Mouse (Mus musculus) CH12.LX (cell line): ENCODE data around the gene Espl1. TPM values are rescaled to one million over a fixed set of nuclear protein-coding genes. Genes with fewer than 3 reads are reported as not detected.

ENCODE experiments used
- DNase-seq: peaks from one replicate; pipeline ENCODE4 v3.0.0-alpha.2; 2013; ENCODE audit errors: extremely low read depth
- H3K27ac ChIP-seq: 2 replicates; pipeline ENCODE4 v1.5.1; 2012; ENCODE audit warnings: low read depth, mild to moderate bottlenecking, control low read depth, moderate library complexity; ENCODE audit not compliant: insufficient read depth
- H3K27me3 ChIP-seq: replicated peaks from 2 replicates; pipeline ENCODE3; 2012; ENCODE audit warnings: inconsistent platforms
- H3K36me3 ChIP-seq, 2 experiments: replicated peaks in 1 of 2; 2 replicates each; pipeline versions ENCODE3 to v1.6.1; 2012; ENCODE audit warnings: inconsistent platforms in 1 of 2, low read length in 1 of 2, mild to moderate bottlenecking in 1 of 2, mixed read lengths in 1 of 2, moderate library complexity in 1 of 2; ENCODE audit not compliant: control insufficient read depth in 1 of 2, insufficient read depth in 1 of 2
- H3K4me1 ChIP-seq, 2 experiments: 2 replicates each; pipeline ENCODE4 v1.6.1; 2012; ENCODE audit warnings: inconsistent platforms in 1 of 2, moderate library complexity in 1 of 2; ENCODE audit not compliant: insufficient read depth in 2 of 2, control insufficient read depth in 1 of 2
- H3K4me2 ChIP-seq: 2 replicates; pipeline ENCODE4 v1.6.1; 2012; ENCODE audit warnings: low read depth, mild to moderate bottlenecking, control low read depth; ENCODE audit not compliant: poor library complexity, insufficient read depth, severe bottlenecking
- H3K4me3 ChIP-seq, 3 experiments: fragments of 150-350 bp in 1 of 3; sonication (generic) in 1 of 3; replicated peaks in 1 of 3; 2 replicates each; pipeline versions ENCODE3 to v1.5.1; 2011 to 2012; ENCODE audit warnings: low read depth in 2 of 3, low read length in 2 of 3, mild to moderate bottlenecking in 2 of 3, moderate library complexity in 2 of 3, control low read depth in 1 of 3, improper control_type of control experiment in 1 of 3, inconsistent platforms in 1 of 3, mixed read lengths in 1 of 3; ENCODE audit not compliant: poor library complexity in 1 of 3
- H3K79me2 ChIP-seq: replicated peaks from 2 replicates; pipeline ENCODE4 v1.6.1; 2012; ENCODE audit warnings: mild to moderate bottlenecking, moderate library complexity; ENCODE audit not compliant: control insufficient read depth, poor library complexity, insufficient read depth, severe bottlenecking; ENCODE audit errors: extremely low read depth
- H3K9ac ChIP-seq: 2 replicates; pipeline ENCODE4 v1.6.1; 2012; ENCODE audit warnings: low read depth, mild to moderate bottlenecking, control low read depth, moderate library complexity; ENCODE audit not compliant: insufficient read depth
- H3K9me3 ChIP-seq: replicated peaks from 2 replicates; pipeline ENCODE3; 2012; ENCODE audit warnings: low read length, inconsistent platforms, mixed read lengths
- BHLHE40 ChIP-seq: IDR thresholded peaks from 2 replicates; pipeline ENCODE4 v1.6.1; 2011; ENCODE audit warnings: mild to moderate bottlenecking, low read depth, low read length, improper control_type of control experiment
- CHD2 ChIP-seq: IDR thresholded peaks from 2 replicates; pipeline ENCODE4 v1.6.1; 2011; ENCODE audit warnings: low read length, improper control_type of control experiment
- CTCF ChIP-seq, 2 experiments: IDR thresholded peaks in 1 of 2; conservative IDR thresholded peaks in 1 of 2; 2 replicates each; pipeline ENCODE4 v1.5.1; 2011 to 2012; ENCODE audit warnings: low read depth in 2 of 2, low read length in 2 of 2, improper control_type of control experiment in 1 of 2, inconsistent platforms in 1 of 2, mild to moderate bottlenecking in 1 of 2, moderate library complexity in 1 of 2
- HCFC1 ChIP-seq: IDR thresholded peaks from 2 replicates; pipeline ENCODE4 v1.6.1; 2012; ENCODE audit warnings: low read depth, mild to moderate bottlenecking, inconsistent platforms, low read length, improper control_type of control experiment
- IRF4 ChIP-seq: IDR thresholded peaks from 2 replicates; pipeline ENCODE4 v1.6.1; 2014; ENCODE audit warnings: low read depth, mild to moderate bottlenecking, inconsistent platforms, low read length, improper control_type of control experiment
- KAT2A ChIP-seq: IDR thresholded peaks from 2 replicates; pipeline ENCODE4 v1.6.1; 2012; ENCODE audit warnings: low read length, improper control_type of control experiment, inconsistent platforms; ENCODE audit not compliant: insufficient replicate concordance
- NELFE ChIP-seq: IDR thresholded peaks from 2 replicates; pipeline ENCODE4 v1.6.1; 2011; ENCODE audit warnings: low read depth, low read length, improper control_type of control experiment
- RAD21 ChIP-seq: IDR thresholded peaks from 2 replicates; pipeline ENCODE4 v1.6.1; 2011; ENCODE audit warnings: low read depth, mild to moderate bottlenecking, low read length, improper control_type of control experiment, moderate library complexity
- TCF12 ChIP-seq: IDR thresholded peaks from 2 replicates; pipeline ENCODE4 v1.6.1; 2014; ENCODE audit warnings: low read depth, mild to moderate bottlenecking, inconsistent platforms, low read length, improper control_type of control experiment
- UBTF ChIP-seq: IDR thresholded peaks from 2 replicates; pipeline ENCODE4 v1.6.1; 2012; ENCODE audit warnings: low read depth, mild to moderate bottlenecking, inconsistent platforms, low read length, improper control_type of control experiment, moderate library complexity
- USF1 ChIP-seq: IDR thresholded peaks from 2 replicates; pipeline ENCODE4 v1.6.1; 2014; ENCODE audit warnings: low read depth, mild to moderate bottlenecking, inconsistent platforms, low read length, improper control_type of control experiment
- ZKSCAN1 ChIP-seq: IDR thresholded peaks from 2 replicates; pipeline ENCODE4 v1.6.1; 2012; ENCODE audit warnings: low read depth, inconsistent platforms, low read length, improper control_type of control experiment, borderline replicate concordance
- dilution Hi-C: fragments of 300-500 bp; cut with MboI; formaldehyde crosslinking; loops from 2 replicates; pipeline ENCODE4 v1.14.3; 2020; ENCODE audit warnings: low sequenced_read_pairs; ENCODE audit not compliant: extremely low pct_unique_long_range_greater_than_20kb, extremely low pct_ligation_motif_present
- in situ Hi-C: fragments of 300-500 bp; cut with MboI; formaldehyde crosslinking; loops from 3 replicates; pipeline ENCODE4 v1.14.3; 2019; ENCODE audit warnings: low sequenced_read_pairs, low pct_ligation_motif_present, low pct_unique_long_range_greater_than_20kb, mixed read lengths
- polyA plus RNA-seq: library from polyadenylated mRNA; unstranded; fragments of >175 nt; gene quantifications from 2 replicates; pipeline ENCODE4 v1.2.1, GENCODE M21; 2012; ENCODE audit warnings: low read depth; ENCODE audit not compliant: insufficient read length
- total RNA-seq, 2 experiments: library from RNA; depleted of rRNA; stranded (reverse); fragments of 300-350 nt in 1 of 2; fragments of >200 nt in 1 of 2; gene quantifications; 2 replicates each; pipeline ENCODE4 v1.2.3; 2012 to 2014

Gene Espl1
- total and polyA plus RNA-seq, 3 experiments = 41.3 to 80.7 (median 51.0) TPM

DNA sequence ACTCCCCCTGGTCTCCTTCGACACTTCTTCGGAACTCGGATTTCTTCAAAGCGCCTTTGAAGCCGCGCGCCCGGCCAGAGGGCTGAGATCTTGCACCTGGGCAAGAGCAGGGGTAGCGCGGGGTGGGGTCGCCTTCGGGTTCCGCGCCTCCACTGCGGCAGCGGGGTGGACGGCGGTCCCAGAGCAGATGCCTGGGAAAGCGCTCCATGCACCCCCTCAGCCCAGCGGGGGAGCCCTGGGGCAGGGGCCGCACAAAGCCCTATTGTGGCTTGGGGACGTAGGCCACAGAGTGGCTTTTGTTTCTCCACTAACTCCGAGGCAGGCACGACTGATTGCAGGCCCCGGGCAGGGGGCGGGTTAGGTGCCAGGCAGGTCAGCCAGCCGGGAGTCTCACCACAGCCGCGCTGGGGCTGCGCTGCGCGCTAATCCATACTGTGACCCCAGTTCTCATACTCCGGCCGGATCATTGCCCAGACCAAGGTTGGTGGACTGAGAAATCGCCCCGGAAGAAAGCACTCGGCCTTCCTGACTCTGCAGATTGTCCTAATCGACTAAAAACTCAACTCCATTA lies 59.9 kb downstream of the Espl1 start:
- in situ Hi-C loops (no loop called here), dilution Hi-C loops (no loop called here)
- H3K4me2 ChIP-seq = no peak overlapping the region
- no peaks in the 10 kb centered on the region for H3K36me3 ChIP-seq
- TF ChIP-seq HCFC1 = no peak
- TF ChIP-seq USF1 = no peak
- no peak for TF ChIP-seq CTCF (conservative IDR thresholded peaks at IDR 0.05 in 1 of 2, IDR thresholded peaks at IDR 0.05 in 1 of 2; ENCODE audit: low read depth in 2 of 2, low read length in 2 of 2)
- TF ChIP-seq RAD21 = no peak
- no peak for TF ChIP-seq UBTF
- no peak for TF ChIP-seq TCF12
- TF ChIP-seq KAT2A = no peak
- no peak overlapping the region for H3K4me3 ChIP-seq
- H3K9ac ChIP-seq = no peak overlapping the region
- DNase-seq = no peak
- peaks cover 38% of the 10 kb centered on the region for H3K27me3 ChIP-seq
- peaks cover 6 to 10% of the 10 kb centered on the region in 2 experiments; a peak in 2 of 4 replicates for H3K4me1 ChIP-seq
- H3K27ac ChIP-seq = no peak overlapping the region
- no peaks in the 10 kb centered on the region for H3K79me2 ChIP-seq
- peaks cover 13% of the 10 kb centered on the region for H3K9me3 ChIP-seq

DNA sequence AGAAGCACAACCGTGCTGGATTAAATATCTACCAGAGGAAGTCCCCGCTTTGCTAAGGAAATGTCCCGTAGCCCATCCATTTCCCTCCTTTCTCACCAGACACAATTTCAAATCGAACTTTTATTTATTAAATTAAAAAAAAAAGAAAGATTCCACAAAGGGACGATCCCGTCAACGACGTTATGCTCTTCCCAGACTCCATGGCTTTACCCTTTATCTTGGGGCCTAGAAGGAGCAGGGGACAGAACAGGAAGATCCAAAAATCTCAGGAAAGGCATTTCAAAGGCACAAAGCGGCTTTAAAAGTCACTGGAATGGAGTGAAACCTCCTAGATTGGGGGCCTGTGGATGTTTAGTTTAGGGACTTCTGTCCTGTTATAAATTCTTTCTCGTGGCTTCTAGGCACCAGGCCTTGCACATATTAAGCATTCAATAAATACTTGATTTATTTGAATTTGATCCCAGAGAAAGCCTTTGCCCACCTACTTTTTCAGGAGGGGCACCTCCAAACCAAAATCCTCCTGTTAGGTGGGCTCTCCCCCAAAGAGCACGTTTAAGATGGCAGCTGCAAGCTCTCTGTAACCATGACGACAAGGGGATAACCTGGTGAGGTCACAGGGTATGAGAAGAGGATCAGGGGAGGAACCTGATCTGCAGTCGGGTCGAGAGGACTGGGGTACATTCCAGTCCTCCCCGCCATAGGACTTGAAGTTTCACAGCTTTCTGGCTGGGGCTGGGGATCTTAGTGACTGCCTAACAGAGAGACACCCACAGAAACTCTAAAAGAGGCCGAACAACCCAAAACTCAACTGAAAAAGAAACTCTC lies 60.6 kb downstream of the Espl1 start:
- in situ Hi-C loops = no loop called here
- peaks cover 13% of the 10 kb centered on the region for H3K9me3 ChIP-seq
- 0 out of 4 replicates have a peak, but pooled peaks cover 0 to 7% of the 10 kb centered on the region in 2 experiments for H3K4me1 ChIP-seq
- H3K79me2 ChIP-seq = no peaks in the 10 kb centered on the region
- dilution Hi-C loops = no loop called here
- TF ChIP-seq CHD2 (no peak), IRF4 (no peak), UBTF (no peak), RAD21 (no peak), NELFE (no peak), ZKSCAN1 (no peak)
- no peak overlapping the region for H3K9ac ChIP-seq
- no peaks in the 10 kb centered on the region for H3K36me3 ChIP-seq
- H3K27ac ChIP-seq = no peak overlapping the region
- H3K27me3 ChIP-seq = peaks cover 42% of the 10 kb centered on the region
- no peak overlapping the region for H3K4me3 ChIP-seq
- no peak overlapping the region for H3K4me2 ChIP-seq
- no peak for DNase-seq

DNA sequence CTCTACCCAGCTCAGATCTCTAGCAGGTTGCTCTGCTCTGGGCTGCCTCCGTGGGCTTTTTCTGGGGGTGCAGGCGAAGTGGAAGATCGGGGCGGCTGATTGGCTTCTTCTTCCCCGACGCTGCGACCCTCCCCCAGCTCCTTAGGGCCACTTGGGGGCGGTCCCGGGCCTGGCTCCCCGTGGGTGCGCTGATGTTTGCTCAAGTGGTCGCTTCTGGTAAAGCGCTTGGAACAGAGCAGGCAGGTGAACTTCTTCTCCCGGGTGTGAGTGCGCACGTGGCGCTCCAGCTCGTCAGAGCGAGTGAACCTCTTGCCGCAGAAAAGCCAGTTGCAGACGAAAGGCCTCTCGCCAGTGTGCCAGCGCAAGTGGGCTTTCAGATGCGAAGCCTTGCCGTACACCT lies 62.1 kb downstream of the Espl1 start:
- peaks cover 53% of the 10 kb centered on the region for H3K27me3 ChIP-seq

More for the DNA sequence above, 62.1 kb downstream of the Espl1 start:
- DNase-seq = no peak
- dilution Hi-C loops = no loop called here
- Histone ChIP-seq H3K9me3 (peaks cover 13% of the 10 kb centered on the region), H3K79me2 (no peaks in the 10 kb centered on the region), H3K27ac (no peak overlapping the region), H3K9ac (no peak overlapping the region), H3K4me1 (peaks cover 7% of the 10 kb centered on the region in 2 experiments; a peak in 1 of 4 replicates), H3K4me2 (no peak overlapping the region; the same call in 1 of the 2 replicates), H3K36me3 (no peaks in the 10 kb centered on the region), H3K4me3 (no peak overlapping the region)
- in situ Hi-C loops = no loop called here
- TF ChIP-seq BHLHE40 (0 out of 2 replicates have a peak, but pooled peaks have one; percentile 16), CTCF (conservative IDR thresholded peaks at IDR 0.05 in 1 of 2, IDR thresholded peaks at IDR 0.05 in 1 of 2; ENCODE audit: low read depth in 2 of 2, low read length in 2 of 2) (0 out of 4 replicates have a peak, but pooled peaks of 1 of the 2 experiments have one; percentile 18), CHD2 (no peak)
